Mouse (Mus musculus) midbrain, postnatal 0 days (tissue): Measurements from ENCODE around the gene Mfsd11. TPM values are rescaled to one million over a fixed set of nuclear protein-coding genes. Genes with fewer than 3 reads are reported as not detected.
"Not testable (repeated sequence)": the region's sequence is repeated elsewhere in the genome, so short reads cannot be mapped to it uniquely, and the experiment has no call there.

Source experiments
- ATAC-seq: fragments of 200-750 bp; cut with Nextera tagmentation; 2 replicates; pipeline ENCODE4 v1.8.0; 2017; ENCODE audit warnings: moderate number of reproducible peaks, mild to moderate bottlenecking, moderate TSS enrichment, moderate library complexity; ENCODE audit not compliant: low FRiP score
- DNase-seq: peaks from one replicate; pipeline ENCODE4 v3.0.0-alpha.2; 2015; ENCODE audit warnings: low spot score
- H3K27ac ChIP-seq: fragments of 300-500 bp; sonication (generic); 2 replicates; pipeline ENCODE4 v1.5.1; 2014; ENCODE audit warnings: low read depth, mild to moderate bottlenecking, low read length, mixed read lengths
- H3K27me3 ChIP-seq: fragments of 300-500 bp; sonication (generic); 2 replicates; pipeline ENCODE4 v1.6.1; 2014; ENCODE audit warnings: low read length, control low read depth, mixed read lengths; ENCODE audit not compliant: insufficient read depth
- H3K36me3 ChIP-seq: fragments of 300-500 bp; sonication (generic); 2 replicates; pipeline ENCODE4 v1.6.1; 2014; ENCODE audit warnings: low read length, control low read depth, mixed read lengths; ENCODE audit not compliant: insufficient read depth
- H3K4me1 ChIP-seq: fragments of 300-500 bp; sonication (generic); 2 replicates; pipeline ENCODE4 v1.6.1; 2014; ENCODE audit warnings: mild to moderate bottlenecking, control low read depth, antibody characterized with exemption, low read length, mixed read lengths; ENCODE audit not compliant: insufficient read depth
- H3K4me2 ChIP-seq: fragments of 300-500 bp; sonication (generic); 2 replicates; pipeline ENCODE4 v1.6.1; 2014; ENCODE audit warnings: low read depth, mild to moderate bottlenecking, low read length, mixed read lengths; ENCODE audit not compliant: poor library complexity, severe bottlenecking
- H3K4me3 ChIP-seq: fragments of 300-500 bp; sonication (generic); 2 replicates; pipeline ENCODE4 v1.5.1; 2014; ENCODE audit warnings: low read depth, mild to moderate bottlenecking, low read length, moderate library complexity
- H3K9ac ChIP-seq: fragments of 300-500 bp; sonication (generic); replicated peaks from 2 replicates; pipeline ENCODE4 v1.6.1; 2014; ENCODE audit warnings: mild to moderate bottlenecking, low read length, moderate library complexity, mixed read lengths; ENCODE audit not compliant: poor library complexity, severe bottlenecking
- H3K9me3 ChIP-seq: fragments of 300-500 bp; sonication (generic); 2 replicates; pipeline ENCODE4 v1.6.1; 2016; ENCODE audit warnings: low read length, control low read depth
- CTCF ChIP-seq: IDR thresholded peaks from 2 replicates; pipeline ENCODE4 v1.5.1; 2016; ENCODE audit warnings: antibody characterized with exemption, mild to moderate bottlenecking
- WGBS: fragments of 180-500 bp; shearing (Covaris S2); extraction: QIAGEN DNeasy Blood & Tissue Kit; methylation state at CpG from one replicate; pipeline ENCODE4 v1.1.7; 2014; 5-methylcytosine and 5-hydroxymethylcytosine counted together
- polyA plus RNA-seq: library from polyadenylated mRNA; unstranded; fragments of >200 nt; fragmentation: Nextera tagmentation; extraction: Ambion mirVana; gene quantifications from 2 replicates; pipeline ENCODE4 v1.2.1, GENCODE M21; 2015
- total RNA-seq: library from RNA; depleted of rRNA; stranded (reverse); fragments of >200 nt; gene quantifications from 2 replicates; pipeline ENCODE4 v1.2.3, GENCODE M21; 2014

The Mfsd11 gene
- total and polyA plus RNA-seq, 2 experiments from 2014 or later = 36.0 to 64.1 TPM

GRCm38 (mm10) chr11:116885275-116886151, 33.3 kb downstream of the Mfsd11 start:
- 4% methylated on average over 26 of the region's 28 CpGs for WGBS
- peak; percentile 98 for TF ChIP-seq CTCF
- ATAC-seq = peak; percentile 61; the same call in 1 of the 2 replicates
- Histone ChIP-seq H3K4me1 (no peaks in the 10 kb centered on the region), H3K27me3 (peaks cover 4% of the 10 kb centered on the region; the same call in 1 of the 2 replicates), H3K9ac (no peak overlapping the region; the same call in 1 of the 2 replicates), H3K4me3 (no peak overlapping the region), H3K27ac (no peak overlapping the region; the same call in 1 of the 2 replicates), H3K9me3 (no peaks in the 10 kb centered on the region), H3K36me3 (no peaks in the 10 kb centered on the region), H3K4me2 (peak overlapping the region; percentile 52)
- DNase-seq = peak; percentile 94

DNA sequence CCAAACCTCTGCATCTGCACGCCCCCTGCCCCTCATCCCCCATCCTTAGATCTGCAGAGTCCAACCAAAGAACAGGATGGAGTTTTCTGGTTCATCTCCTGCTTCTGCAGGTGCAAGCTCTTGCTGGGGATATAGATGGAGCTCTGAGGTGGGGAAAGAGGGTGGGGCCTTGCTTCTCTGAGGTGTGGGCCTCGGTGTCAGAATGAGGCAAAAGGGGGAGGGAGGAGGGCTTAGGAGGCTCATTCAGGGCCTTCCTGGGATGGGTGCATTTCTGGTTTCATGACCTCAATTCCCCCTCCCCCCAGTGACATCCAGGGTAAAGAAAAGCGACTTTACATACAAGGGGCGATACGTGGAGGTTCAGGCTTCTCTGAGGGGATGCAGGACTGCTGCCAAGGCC, 34.9 kb downstream of the Mfsd11 start:
- Histone ChIP-seq H3K27me3 (peaks cover 4% of the 10 kb centered on the region; the same call in 1 of the 2 replicates), H3K27ac (no peak overlapping the region), H3K4me1 (no peaks in the 10 kb centered on the region), H3K9me3 (no peaks in the 10 kb centered on the region), H3K9ac (no peak overlapping the region), H3K4me3 (no peak overlapping the region), H3K36me3 (no peaks in the 10 kb centered on the region), H3K4me2 (no peak overlapping the region)
- DNase-seq (no peak), ATAC-seq (no peak)
- WGBS = 61% methylated on average over 5 of the region's 5 CpGs
- TF ChIP-seq CTCF = no peak

GRCm38 (mm10) chr11:116893532-116894442, 41.5 kb downstream of the Mfsd11 start:
- H3K4me2 ChIP-seq = no peak overlapping the region
- H3K27me3 ChIP-seq = no peaks in the 10 kb centered on the region
- no peak overlapping the region for H3K4me3 ChIP-seq
- no peak overlapping the region for H3K27ac ChIP-seq
- no peak for ATAC-seq
- WGBS = 69% methylated on average over 19 of the region's 19 CpGs
- DNase-seq = peak; percentile 44
- TF ChIP-seq CTCF = no peak; the same call in 1 of the 2 replicates
- H3K4me1 ChIP-seq = no peaks in the 10 kb centered on the region
- no peaks in the 10 kb centered on the region for H3K36me3 ChIP-seq
- H3K9me3 ChIP-seq = no peaks in the 10 kb centered on the region
- H3K9ac ChIP-seq = no peak overlapping the region

GRCm38 (mm10) chr11:116895402-116895801, 43.2 kb downstream of the Mfsd11 start:
- DNase-seq = no peak
- WGBS = 43% methylated on average over 3 of the region's 3 CpGs
- no peak overlapping the region for H3K4me2 ChIP-seq

DNA sequence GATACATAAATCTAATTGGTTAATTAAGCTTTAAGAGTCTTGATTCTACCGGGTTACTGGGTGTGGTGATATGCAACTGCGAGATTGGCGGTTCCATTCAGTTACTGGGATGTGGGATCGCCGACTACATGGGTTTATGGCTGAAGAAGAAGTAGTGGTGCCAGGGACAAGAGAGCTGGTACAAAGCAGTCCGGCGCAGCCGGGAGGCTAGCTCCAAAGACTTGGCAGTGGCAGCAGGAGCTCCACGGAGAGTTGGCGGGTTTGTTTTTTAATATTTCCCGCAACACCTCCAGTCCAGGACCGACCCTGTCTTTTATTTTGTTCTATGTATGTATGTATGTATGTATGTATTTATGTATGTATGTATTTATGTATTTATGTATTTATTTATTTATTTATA, 47.0 kb downstream of the Mfsd11 start:
- Histone ChIP-seq H3K27ac (no peak overlapping the region), H3K36me3 (no peaks in the 10 kb centered on the region), H3K9ac (no peak overlapping the region), H3K4me3 (no peak overlapping the region), H3K4me2 (no peak overlapping the region), H3K9me3 (no peaks in the 10 kb centered on the region), H3K27me3 (no peaks in the 10 kb centered on the region), H3K4me1 (no peaks in the 10 kb centered on the region)
- WGBS = 89% methylated on average over 12 of the region's 12 CpGs
- TF ChIP-seq CTCF = no peak
- DNase-seq (no peak), ATAC-seq (no peak)

More at GRCm38 (mm10) chr11:116895402-116895801, 43.2 kb downstream of the Mfsd11 start:
- ATAC-seq = no peak
- Histone ChIP-seq H3K9me3 (no peaks in the 10 kb centered on the region), H3K4me1 (no peaks in the 10 kb centered on the region), H3K4me3 (no peak overlapping the region), H3K27me3 (no peaks in the 10 kb centered on the region), H3K9ac (no peak overlapping the region), H3K27ac (no peak overlapping the region), H3K36me3 (no peaks in the 10 kb centered on the region)
- TF ChIP-seq CTCF = no peak

DNA sequence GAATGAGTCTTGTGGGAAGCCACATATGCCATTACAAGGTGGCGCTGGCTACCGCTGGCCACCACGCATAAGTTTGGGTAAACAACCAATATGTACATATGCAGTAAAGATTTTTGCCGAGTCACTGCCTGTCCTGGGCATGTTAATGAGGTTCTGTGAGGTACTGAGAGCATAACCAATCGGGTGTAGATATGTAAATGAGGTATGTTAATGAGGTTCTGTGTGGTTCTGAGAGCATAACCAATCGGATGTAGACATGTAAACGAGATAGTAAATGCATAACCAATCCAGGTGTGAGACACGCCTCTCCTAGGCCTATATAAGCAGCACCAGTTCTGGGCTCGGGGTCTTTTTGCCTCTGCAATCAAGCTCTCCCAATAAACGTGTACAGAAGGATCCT, 50.3 kb downstream of the Mfsd11 start:
- H3K9ac ChIP-seq, H3K36me3 ChIP-seq, H3K9me3 ChIP-seq, H3K4me1 ChIP-seq, H3K27ac ChIP-seq, H3K27me3 ChIP-seq, ATAC-seq, H3K4me2 ChIP-seq, H3K4me3 ChIP-seq, DNase-seq: not testable (repeated sequence)
- 90% methylated on average over 10 of the region's 10 CpGs for WGBS
